Mouse (Mus musculus) midbrain, embryonic 15.5 days (tissue): ENCODE results near the gene Ubr2. TPM values are rescaled to one million over a fixed set of nuclear protein-coding genes. Genes with fewer than 3 reads are reported as not detected.

Experiments used
- ATAC-seq: fragments of 200-750 bp; cut with Nextera tagmentation; replicated peaks from 2 replicates; pipeline ENCODE4 v1.8.0; 2017; ENCODE audit warnings: moderate TSS enrichment
- H3K27ac ChIP-seq: fragments of 300-500 bp; sonication (generic); 2 replicates; pipeline ENCODE4 v1.5.1; 2015; ENCODE audit warnings: mild to moderate bottlenecking, inconsistent platforms
- H3K27me3 ChIP-seq: fragments of 300-500 bp; sonication (generic); replicated peaks from 2 replicates; pipeline ENCODE4 v1.6.1; 2015; ENCODE audit warnings: inconsistent platforms
- H3K36me3 ChIP-seq: fragments of 300-500 bp; sonication (generic); replicated peaks from 2 replicates; pipeline ENCODE4 v1.6.1; 2015; ENCODE audit warnings: inconsistent platforms
- H3K4me1 ChIP-seq: fragments of 300-500 bp; sonication (generic); 2 replicates; pipeline ENCODE4 v1.6.1; 2015; ENCODE audit warnings: inconsistent platforms
- H3K4me2 ChIP-seq: fragments of 300-500 bp; sonication (generic); 2 replicates; pipeline ENCODE4 v1.6.1; 2015; ENCODE audit warnings: inconsistent platforms, mild to moderate bottlenecking, moderate library complexity
- H3K4me3 ChIP-seq: fragments of 300-500 bp; sonication (generic); 2 replicates; pipeline ENCODE4 v1.5.1; 2015; ENCODE audit warnings: mild to moderate bottlenecking, inconsistent platforms
- H3K9ac ChIP-seq: fragments of 300-500 bp; sonication (generic); 2 replicates; pipeline ENCODE4 v1.6.1; 2015; ENCODE audit warnings: mild to moderate bottlenecking, inconsistent platforms
- H3K9me3 ChIP-seq: fragments of 300-500 bp; sonication (generic); 2 replicates; pipeline ENCODE4 v1.6.1; 2016; ENCODE audit warnings: inconsistent platforms
- WGBS: fragments of 180-500 bp; shearing (Covaris S2); methylation state at CpG from one replicate; pipeline ENCODE4 v1.1.7; 2015; ENCODE audit warnings: mixed read lengths; 5-methylcytosine and 5-hydroxymethylcytosine counted together
- polyA plus RNA-seq: library from polyadenylated mRNA; unstranded; fragments of >200 nt; fragmentation: Nextera tagmentation; extraction: Ambion mirVana; gene quantifications from 2 replicates; pipeline ENCODE4 v1.2.1, GENCODE M21; 2015

The Ubr2 gene
- polyA plus RNA-seq, 1 experiment from 2014 or later = 18.3 TPM

DNA sequence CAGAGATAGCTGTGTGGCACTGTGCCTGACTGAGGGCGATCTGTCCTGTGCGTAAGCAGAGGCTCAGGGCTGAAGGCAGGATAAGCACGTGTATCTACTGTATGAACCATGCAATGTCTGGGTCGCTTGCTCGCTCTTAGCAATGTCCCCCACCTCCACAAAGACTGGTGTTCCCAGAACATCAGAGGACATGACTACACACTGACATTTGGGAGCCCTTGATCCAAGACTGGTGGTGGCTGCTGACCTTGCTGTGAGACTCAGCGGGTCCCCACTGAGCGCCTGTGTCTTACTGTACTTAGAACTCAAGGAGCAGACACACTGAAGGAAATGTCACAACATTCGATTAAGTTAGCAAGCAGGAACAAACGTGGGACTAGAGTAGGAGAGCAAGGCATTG, 64.1 kb downstream of the Ubr2 start:
- no peak for ATAC-seq
- WGBS = 91% methylated on average over 9 of the region's 9 CpGs
- Histone ChIP-seq H3K4me2 (no peak overlapping the region), H3K27ac (no peak overlapping the region), H3K4me3 (no peak overlapping the region), H3K9me3 (no peaks in the 10 kb centered on the region), H3K9ac (no peak overlapping the region), H3K4me1 (no peaks in the 10 kb centered on the region), H3K27me3 (no peaks in the 10 kb centered on the region), H3K36me3 (peaks cover 58% of the 10 kb centered on the region)

DNA sequence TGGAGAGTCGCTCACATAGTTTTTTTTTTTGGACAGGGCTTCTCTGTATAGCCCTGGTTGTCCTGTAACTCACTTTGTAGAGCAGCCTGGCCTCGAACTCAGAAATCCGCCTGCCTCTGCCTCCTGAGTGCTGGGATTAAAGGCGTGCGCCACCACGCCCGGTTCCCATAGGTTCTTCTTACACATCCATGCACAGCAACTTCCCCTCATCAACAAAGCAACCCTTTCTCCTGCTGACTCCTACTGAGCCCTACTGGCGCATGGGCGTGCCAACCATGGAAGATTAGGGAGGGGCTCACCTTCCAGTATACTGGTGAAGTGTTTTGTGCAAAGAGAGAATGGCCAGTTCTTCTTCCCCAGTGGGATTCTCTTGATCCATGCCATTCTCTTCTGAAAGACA, 67.9 kb downstream of the Ubr2 start:
- ATAC-seq = no peak
- no peak overlapping the region for H3K9ac ChIP-seq
- no peaks in the 10 kb centered on the region for H3K9me3 ChIP-seq
- 98% methylated on average over 9 of the region's 9 CpGs for WGBS
- no peak overlapping the region for H3K4me3 ChIP-seq
- H3K27ac ChIP-seq = no peak overlapping the region
- H3K36me3 ChIP-seq = peaks cover 69% of the 10 kb centered on the region
- H3K4me2 ChIP-seq = no peak overlapping the region
- H3K4me1 ChIP-seq = no peaks in the 10 kb centered on the region
- H3K27me3 ChIP-seq = no peaks in the 10 kb centered on the region

DNA sequence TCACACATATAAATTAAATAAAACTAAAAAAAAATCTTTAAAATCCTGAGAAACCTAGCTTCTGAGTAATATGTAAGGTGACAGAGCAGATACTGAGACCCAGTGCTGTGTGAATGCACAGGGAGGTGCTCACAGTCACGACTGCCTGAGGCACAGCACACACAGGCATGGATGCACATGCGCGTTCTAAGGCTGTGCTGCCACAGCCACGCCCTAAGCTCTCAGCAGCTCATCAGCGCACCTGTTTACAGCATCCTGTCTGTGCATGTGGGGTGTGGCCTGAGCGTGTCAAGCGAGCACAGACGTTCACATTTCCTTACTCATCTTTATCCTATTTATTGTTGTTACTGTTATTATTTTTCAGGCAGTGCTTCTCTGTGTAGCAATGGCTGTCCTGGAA, 69.9 kb downstream of the Ubr2 start:
- H3K27me3 ChIP-seq = no peaks in the 10 kb centered on the region
- 98% methylated on average over 8 of the region's 8 CpGs for WGBS
- ATAC-seq = no peak
- H3K9ac ChIP-seq = no peak overlapping the region
- no peaks in the 10 kb centered on the region for H3K4me1 ChIP-seq
- no peak overlapping the region for H3K4me3 ChIP-seq
- H3K9me3 ChIP-seq = no peaks in the 10 kb centered on the region
- H3K27ac ChIP-seq = no peak overlapping the region
- H3K36me3 ChIP-seq = peaks cover 71% of the 10 kb centered on the region
- no peak overlapping the region for H3K4me2 ChIP-seq

DNA sequence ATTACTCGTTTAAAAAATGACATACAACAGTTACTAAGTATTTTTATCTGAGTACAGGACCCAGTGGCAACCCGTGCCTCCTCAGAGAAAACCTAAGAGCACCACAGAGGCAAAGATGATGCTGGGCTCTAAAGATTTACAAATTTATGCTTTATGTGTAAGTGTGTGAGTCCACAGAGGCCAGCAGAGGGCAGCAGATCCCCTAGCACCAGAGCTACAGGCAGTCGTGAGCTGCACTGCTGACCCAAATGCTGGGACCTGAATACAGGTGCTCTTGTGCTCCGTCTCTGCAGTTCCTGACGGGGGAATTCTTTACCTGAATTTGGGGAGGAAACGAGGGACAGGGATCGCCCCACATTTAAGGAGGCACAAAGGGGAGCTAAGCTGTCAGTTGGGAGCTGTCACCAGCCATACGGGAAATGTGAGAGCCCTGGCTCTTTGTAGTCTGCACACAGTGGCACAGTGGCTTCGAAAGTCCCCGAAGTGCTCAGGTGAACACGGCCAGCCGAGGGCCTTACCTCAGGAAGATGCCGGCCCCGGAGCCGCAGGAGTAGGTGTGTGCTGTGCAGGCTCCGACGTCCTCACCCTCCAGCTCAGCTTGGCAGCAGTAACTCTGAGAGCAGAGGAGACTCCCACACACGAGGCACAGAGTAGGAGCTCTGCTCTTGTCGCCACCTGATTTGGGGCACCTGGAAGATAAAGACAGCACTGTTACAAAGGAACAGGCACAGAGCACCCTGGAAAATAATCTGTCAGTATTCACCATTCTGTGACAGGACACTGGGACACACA, 76.6 kb downstream of the Ubr2 start:
- Histone ChIP-seq H3K4me3 (no peak overlapping the region), H3K9me3 (no peaks in the 10 kb centered on the region)
- 81% methylated on average over 19 of the region's 19 CpGs for WGBS

DNA sequence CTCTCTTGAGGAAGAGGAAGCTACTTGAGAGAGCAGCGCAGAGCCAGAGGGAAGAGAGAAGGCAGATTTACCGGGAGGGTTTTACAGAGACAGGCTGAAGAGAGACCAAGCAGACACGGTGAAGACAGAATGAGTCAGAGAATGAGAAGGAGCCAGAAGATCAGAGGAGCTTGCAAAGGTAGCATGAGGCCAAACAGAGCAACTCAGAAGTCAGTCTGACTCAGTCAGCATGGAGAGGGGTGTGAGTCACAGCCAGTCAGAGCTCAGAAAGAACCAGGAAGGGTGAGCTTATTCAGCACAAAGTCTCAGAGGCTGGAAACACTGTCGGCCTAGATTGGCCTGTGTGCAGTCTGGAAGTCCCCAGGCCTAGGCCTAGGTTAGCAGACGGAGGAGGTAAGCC, 77.4 kb downstream of the Ubr2 start:
- H3K27ac ChIP-seq = no peak overlapping the region
- H3K9ac ChIP-seq = no peak overlapping the region
- no peak overlapping the region for H3K4me2 ChIP-seq
- H3K36me3 ChIP-seq = peaks cover 64% of the 10 kb centered on the region
- no peaks in the 10 kb centered on the region for H3K27me3 ChIP-seq
- ATAC-seq = no peak
- no peaks in the 10 kb centered on the region for H3K4me1 ChIP-seq
- no peak overlapping the region for H3K4me3 ChIP-seq
- 97% methylated on average over 5 of the region's 5 CpGs for WGBS
- H3K9me3 ChIP-seq = no peaks in the 10 kb centered on the region

More for the DNA sequence above, 76.6 kb downstream of the Ubr2 start:
- H3K27me3 ChIP-seq = no peaks in the 10 kb centered on the region
- no peak for ATAC-seq
- peaks cover 61% of the 10 kb centered on the region for H3K36me3 ChIP-seq
- no peaks in the 10 kb centered on the region for H3K4me1 ChIP-seq
- no peak overlapping the region for H3K9ac ChIP-seq
- H3K27ac ChIP-seq = no peak overlapping the region
- no peak overlapping the region for H3K4me2 ChIP-seq

DNA sequence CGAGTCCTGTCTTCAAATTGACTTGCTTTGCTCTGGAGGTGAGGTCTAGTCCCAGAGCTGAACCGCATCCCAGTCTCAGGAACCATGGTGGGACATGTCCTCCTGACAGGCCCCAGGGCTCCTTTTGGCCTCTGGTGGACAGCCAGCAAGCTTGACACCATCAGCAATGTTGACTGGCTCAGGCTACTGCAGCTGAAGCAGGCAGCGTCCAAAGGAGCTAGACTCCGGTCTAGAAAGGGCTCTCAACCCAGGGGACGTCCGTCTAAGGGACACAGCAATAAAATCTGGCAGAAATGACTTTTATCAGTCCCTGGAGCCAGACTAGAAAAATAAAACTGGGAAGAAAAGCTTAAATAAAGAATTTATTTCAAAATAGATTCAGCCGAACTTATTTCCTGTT, 80.5 kb downstream of the Ubr2 start:
- Histone ChIP-seq H3K9me3 (no peaks in the 10 kb centered on the region), H3K9ac (no peak overlapping the region), H3K27ac (no peak overlapping the region), H3K4me2 (no peak overlapping the region), H3K27me3 (no peaks in the 10 kb centered on the region), H3K36me3 (peaks cover 47% of the 10 kb centered on the region), H3K4me1 (no peaks in the 10 kb centered on the region), H3K4me3 (no peak overlapping the region)
- WGBS = 94% methylated on average over 7 of the region's 7 CpGs
- ATAC-seq = no peak

DNA sequence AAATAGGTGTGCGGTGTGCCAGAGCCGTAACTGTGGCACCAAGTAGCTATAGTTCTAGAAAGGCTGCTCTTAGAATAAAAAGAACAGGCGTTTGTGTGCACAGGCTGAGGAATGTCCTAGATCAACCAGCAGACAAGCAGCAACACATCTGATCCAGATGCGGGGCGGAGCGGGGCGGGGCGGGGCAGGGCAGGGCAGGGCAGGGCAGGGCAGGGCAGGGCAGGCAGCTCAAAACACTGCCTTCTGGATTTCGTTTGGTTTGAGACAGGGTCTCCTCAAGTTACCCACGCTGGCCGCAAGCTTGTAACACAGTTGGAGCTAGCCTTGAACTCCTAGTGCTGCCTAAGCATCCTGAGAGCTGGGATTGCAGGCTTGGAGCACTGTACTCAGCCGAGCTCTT, 81.1 kb downstream of the Ubr2 start:
- H3K4me2 ChIP-seq = no peak overlapping the region
- no peak overlapping the region for H3K9ac ChIP-seq
- WGBS = 93% methylated on average over 12 of the region's 12 CpGs
- H3K36me3 ChIP-seq = peaks cover 41% of the 10 kb centered on the region
- ATAC-seq = no peak
- no peak overlapping the region for H3K4me3 ChIP-seq
- no peak overlapping the region for H3K27ac ChIP-seq
- H3K9me3 ChIP-seq = no peaks in the 10 kb centered on the region
- no peaks in the 10 kb centered on the region for H3K4me1 ChIP-seq
- H3K27me3 ChIP-seq = no peaks in the 10 kb centered on the region

DNA sequence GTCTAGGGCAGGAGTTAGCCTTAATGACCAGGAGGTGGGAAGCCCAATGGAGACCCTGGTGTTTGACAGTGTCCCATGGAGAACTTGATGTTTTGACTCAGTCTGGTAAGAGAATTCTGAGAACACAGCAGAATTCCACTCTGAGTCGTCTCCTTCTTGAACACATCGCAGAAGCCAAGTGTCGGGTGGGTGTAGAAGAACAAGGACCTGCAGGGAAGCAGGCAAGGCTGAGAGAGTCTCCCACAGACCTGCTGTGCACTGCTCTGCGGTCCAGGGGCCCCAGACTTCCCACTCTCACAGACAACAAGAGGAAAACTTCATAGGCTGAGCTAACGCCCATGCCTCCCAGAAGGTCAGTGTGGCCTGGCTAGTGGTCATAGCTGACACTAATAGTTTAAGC, 82.6 kb downstream of the Ubr2 start:
- Histone ChIP-seq H3K36me3 (peaks cover 26% of the 10 kb centered on the region), H3K4me3 (no peak overlapping the region), H3K4me1 (no peaks in the 10 kb centered on the region), H3K9ac (no peak overlapping the region), H3K9me3 (no peaks in the 10 kb centered on the region), H3K27ac (no peak overlapping the region), H3K4me2 (no peak overlapping the region), H3K27me3 (no peaks in the 10 kb centered on the region)
- WGBS = 92% methylated on average over 5 of the region's 5 CpGs
- no peak for ATAC-seq

DNA sequence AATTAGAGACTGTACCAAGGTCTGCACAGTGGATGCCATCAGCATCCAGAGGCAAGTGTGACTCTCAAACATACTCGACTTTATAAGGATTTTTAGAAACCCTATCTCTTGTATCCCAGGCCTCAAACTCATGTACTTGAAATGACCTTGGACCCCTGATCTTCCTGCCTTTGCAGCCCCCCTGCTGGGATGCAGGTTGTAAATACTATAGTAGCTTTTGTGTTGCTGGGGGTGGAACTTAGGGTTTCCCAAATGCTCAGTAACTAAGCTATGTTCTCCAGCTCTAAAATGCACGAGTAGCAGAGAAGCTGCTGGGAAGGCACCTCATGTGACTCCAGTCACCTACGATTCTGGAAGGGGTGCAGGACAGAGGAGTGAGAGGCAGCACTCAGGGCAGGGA, 83.4 kb downstream of the Ubr2 start:
- no peak for ATAC-seq
- Histone ChIP-seq H3K9me3 (no peaks in the 10 kb centered on the region), H3K36me3 (peaks cover 18% of the 10 kb centered on the region; the same call in 1 of the 2 replicates), H3K4me1 (no peaks in the 10 kb centered on the region), H3K27ac (no peak overlapping the region), H3K4me3 (no peak overlapping the region), H3K9ac (no peak overlapping the region), H3K4me2 (no peak overlapping the region), H3K27me3 (no peaks in the 10 kb centered on the region)
- 73% methylated on average over 3 of the region's 3 CpGs for WGBS

DNA sequence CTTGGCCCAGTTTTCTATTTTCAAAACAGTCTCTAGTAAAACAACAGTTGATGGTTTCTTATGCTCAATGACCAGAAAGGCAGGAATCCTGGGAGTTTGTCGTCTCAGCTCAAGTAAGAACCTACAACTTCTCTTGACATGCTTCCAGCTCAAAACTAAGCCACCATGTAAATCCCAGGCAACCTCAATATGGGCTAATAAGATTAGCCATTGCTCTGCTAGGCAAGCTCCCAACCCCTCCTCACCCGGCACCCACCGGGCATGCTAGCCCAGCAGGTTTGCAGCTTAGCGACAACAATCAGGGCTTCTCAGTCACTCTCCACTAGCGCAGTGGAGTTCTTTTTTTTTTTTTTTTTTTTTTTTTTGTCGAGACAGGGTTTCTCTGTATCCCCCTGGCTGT, 84.2 kb downstream of the Ubr2 start:
- Histone ChIP-seq H3K9me3 (no peaks in the 10 kb centered on the region), H3K27ac (no peak overlapping the region), H3K4me1 (no peaks in the 10 kb centered on the region), H3K36me3 (peaks cover 16% of the 10 kb centered on the region; the same call in 1 of the 2 replicates), H3K9ac (no peak overlapping the region), H3K4me3 (no peak overlapping the region), H3K27me3 (no peaks in the 10 kb centered on the region), H3K4me2 (no peak overlapping the region)
- 22% methylated on average over 6 of the region's 6 CpGs for WGBS
- no peak for ATAC-seq

DNA sequence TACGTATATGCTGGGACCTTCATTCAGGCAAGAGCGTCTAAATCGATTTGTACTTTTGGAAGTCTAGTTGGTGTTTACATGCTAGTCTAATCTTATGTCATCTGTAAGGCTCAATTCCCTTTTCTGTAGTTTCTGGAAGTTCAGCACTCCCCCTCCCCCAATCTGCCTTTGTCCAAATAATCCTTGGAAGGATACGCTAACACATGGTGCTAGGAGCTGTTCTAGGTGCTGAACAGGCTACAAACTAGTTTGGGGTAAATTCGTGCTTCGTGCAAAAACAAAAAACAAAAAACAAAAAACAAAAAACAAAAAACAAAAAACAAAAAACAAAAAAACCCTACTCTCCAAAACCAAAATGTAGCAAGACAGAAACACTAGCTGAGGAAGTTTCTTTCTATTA, 89.5 kb downstream of the Ubr2 start:
- Histone ChIP-seq H3K27ac (no peak overlapping the region), H3K4me3 (no peak overlapping the region), H3K4me2 (no peak overlapping the region), H3K9ac (no peak overlapping the region), H3K27me3 (no peaks in the 10 kb centered on the region), H3K4me1 (no peaks in the 10 kb centered on the region), H3K9me3 (no peaks in the 10 kb centered on the region), H3K36me3 (no peaks in the 10 kb centered on the region)
- ATAC-seq = no peak
- 63% methylated on average over 6 of the region's 6 CpGs for WGBS

DNA sequence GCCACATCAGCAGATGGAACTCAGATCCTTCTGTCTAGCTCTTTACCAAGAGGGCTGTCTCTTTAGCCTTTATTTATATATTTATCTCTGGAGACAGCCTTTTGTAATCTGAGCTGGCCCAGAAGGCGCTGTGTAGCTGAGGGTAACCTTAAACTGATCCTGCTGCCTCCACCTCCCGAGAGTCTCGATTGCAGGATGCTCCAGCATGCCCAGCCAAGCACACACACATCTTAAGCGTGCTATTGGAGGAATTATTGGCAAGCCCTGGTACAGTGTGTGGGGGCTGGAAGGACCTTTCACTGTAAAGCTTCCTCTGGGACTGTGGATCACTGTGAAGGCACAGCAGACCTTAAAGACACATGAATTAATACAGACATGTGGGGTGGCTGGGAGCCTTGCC, 91.4 kb downstream of the Ubr2 start:
- H3K9ac ChIP-seq = no peak overlapping the region
- no peak overlapping the region for H3K4me2 ChIP-seq
- H3K9me3 ChIP-seq = no peaks in the 10 kb centered on the region
- H3K27ac ChIP-seq = no peak overlapping the region
- no peaks in the 10 kb centered on the region for H3K4me1 ChIP-seq
- no peak overlapping the region for H3K4me3 ChIP-seq
- no peaks in the 10 kb centered on the region for H3K27me3 ChIP-seq
- ATAC-seq = no peak
- 42% methylated on average over 4 of the region's 4 CpGs for WGBS
- H3K36me3 ChIP-seq = no peaks in the 10 kb centered on the region

DNA sequence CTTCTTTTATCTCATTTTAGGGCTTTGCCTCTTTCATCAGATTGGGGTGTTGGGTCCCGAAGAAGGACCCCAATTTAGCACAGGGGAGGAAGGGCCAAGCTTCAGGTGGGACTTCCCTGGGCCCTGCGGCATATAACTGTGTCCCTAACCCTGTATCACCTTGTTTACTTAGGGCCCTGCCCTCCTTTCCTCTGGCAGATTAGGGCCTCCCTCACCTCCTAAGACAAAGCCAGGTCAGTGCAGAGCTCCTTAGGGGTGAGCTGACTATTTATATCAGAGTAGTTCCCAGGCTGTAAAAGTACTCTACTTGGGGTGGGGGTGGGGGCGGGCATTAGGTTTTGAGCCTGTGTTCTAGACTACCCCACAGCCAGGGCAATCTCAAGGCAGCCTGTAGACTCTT, 95.2 kb downstream of the Ubr2 start:
- H3K36me3 ChIP-seq = no peaks in the 10 kb centered on the region
- ATAC-seq = no peak
- 73% methylated on average over 3 of the region's 3 CpGs for WGBS
- no peak overlapping the region for H3K4me2 ChIP-seq
- H3K4me1 ChIP-seq = no peaks in the 10 kb centered on the region
- H3K9ac ChIP-seq = no peak overlapping the region
- H3K4me3 ChIP-seq = no peak overlapping the region
- H3K27ac ChIP-seq = no peak overlapping the region
- no peaks in the 10 kb centered on the region for H3K9me3 ChIP-seq
- no peaks in the 10 kb centered on the region for H3K27me3 ChIP-seq
